Mouse (Mus musculus) forebrain, embryonic 14.5 days (tissue): ENCODE data around the gene Abcc4. TPM values are rescaled to one million over a fixed set of nuclear protein-coding genes. Genes with fewer than 3 reads are reported as not detected.

Experiments used
- ATAC-seq: fragments of 200-750 bp; cut with Nextera tagmentation; 2 replicates; pipeline ENCODE4 v1.8.0; 2017; ENCODE audit warnings: mild to moderate bottlenecking, moderate library complexity
- DNase-seq: peaks from one replicate; pipeline ENCODE4 v3.0.0-alpha.2; 2015; ENCODE audit warnings: low spot score
- H3K27ac ChIP-seq: fragments of 300-500 bp; sonication (generic); 2 replicates; pipeline ENCODE4 v1.5.1; 2014; ENCODE audit warnings: low read depth, mild to moderate bottlenecking, control low read depth, low read length, moderate library complexity
- H3K27me3 ChIP-seq: fragments of 300-500 bp; sonication (generic); replicated peaks from 2 replicates; pipeline ENCODE4 v1.6.1; 2014; ENCODE audit warnings: low read length, control low read depth, mixed read lengths; ENCODE audit not compliant: control insufficient read depth, insufficient read depth
- H3K36me3 ChIP-seq: fragments of 300-500 bp; sonication (generic); 2 replicates; pipeline ENCODE4 v1.6.1; 2014; ENCODE audit warnings: low read length, control low read depth; ENCODE audit not compliant: control insufficient read depth, insufficient read depth
- H3K4me1 ChIP-seq: fragments of 300-500 bp; sonication (generic); 2 replicates; pipeline ENCODE4 v1.6.1; 2014; ENCODE audit warnings: antibody characterized with exemption, low read length, control low read depth; ENCODE audit not compliant: control insufficient read depth, insufficient read depth
- H3K4me2 ChIP-seq: fragments of 300-500 bp; sonication (generic); 2 replicates; pipeline ENCODE4 v1.6.1; 2014; ENCODE audit warnings: mild to moderate bottlenecking, control low read depth, low read length
- H3K4me3 ChIP-seq: fragments of 300-500 bp; sonication (generic); 2 replicates; pipeline ENCODE4 v1.5.1; 2014; ENCODE audit warnings: low read depth, low read length, control low read depth
- H3K9ac ChIP-seq: fragments of 300-500 bp; sonication (generic); 2 replicates; pipeline ENCODE4 v1.6.1; 2014; ENCODE audit warnings: mild to moderate bottlenecking, low read length, control low read depth, moderate library complexity
- H3K9me3 ChIP-seq: fragments of 300-500 bp; sonication (generic); replicated peaks from 2 replicates; pipeline ENCODE4 v1.6.1; 2016; ENCODE audit warnings: low read length, control low read depth, mixed read lengths; ENCODE audit not compliant: control insufficient read depth
- WGBS: fragments of 180-500 bp; shearing (Covaris S2); extraction: QIAGEN DNeasy Blood & Tissue Kit; methylation state at CpG from one replicate; pipeline ENCODE4 v1.1.7; 2014; 5-methylcytosine and 5-hydroxymethylcytosine counted together
- polyA plus RNA-seq: library from polyadenylated mRNA; unstranded; fragments of >200 nt; fragmentation: Nextera tagmentation; extraction: Ambion mirVana; gene quantifications from 2 replicates; pipeline ENCODE4 v1.2.1, GENCODE M21; 2014

Gene Abcc4
- polyA plus RNA-seq, 1 experiment from 2014 or later = 1.0 TPM

DNA sequence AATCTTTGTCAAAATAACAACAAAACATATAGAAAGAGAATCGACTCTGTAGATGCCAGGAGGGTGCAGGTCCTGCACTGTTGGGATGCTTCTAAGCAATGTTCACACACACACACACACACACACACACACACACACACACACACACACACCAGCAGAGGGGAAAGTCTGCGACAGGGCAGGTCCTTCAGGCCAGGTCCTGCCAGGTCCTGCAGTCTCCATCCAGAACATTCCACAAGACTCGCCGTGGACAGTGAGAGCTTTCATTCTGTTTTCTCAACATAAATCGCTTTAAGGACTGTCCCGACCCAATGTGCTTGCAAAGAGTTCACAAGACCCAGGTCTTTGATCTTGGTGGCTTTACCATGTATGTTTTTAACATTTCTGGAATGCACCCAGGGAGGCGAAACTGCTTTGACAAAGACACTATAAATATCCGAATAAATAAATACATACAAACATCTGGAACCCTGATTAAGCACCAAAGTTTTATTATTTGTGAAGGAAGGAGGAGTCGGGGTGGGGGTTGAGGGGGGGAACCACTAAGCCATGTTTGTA, 133.3 kb downstream of the Abcc4 start:
- Histone ChIP-seq H3K27ac (no peak overlapping the region), H3K9ac (no peak overlapping the region), H3K36me3 (no peaks in the 10 kb centered on the region), H3K4me1 (no peaks in the 10 kb centered on the region), H3K4me3 (no peak overlapping the region), H3K9me3 (no peaks in the 10 kb centered on the region), H3K4me2 (no peak overlapping the region), H3K27me3 (no peaks in the 10 kb centered on the region)
- WGBS = 83% methylated on average over 9 of the region's 9 CpGs
- ATAC-seq (no peak), DNase-seq (no peak)

DNA sequence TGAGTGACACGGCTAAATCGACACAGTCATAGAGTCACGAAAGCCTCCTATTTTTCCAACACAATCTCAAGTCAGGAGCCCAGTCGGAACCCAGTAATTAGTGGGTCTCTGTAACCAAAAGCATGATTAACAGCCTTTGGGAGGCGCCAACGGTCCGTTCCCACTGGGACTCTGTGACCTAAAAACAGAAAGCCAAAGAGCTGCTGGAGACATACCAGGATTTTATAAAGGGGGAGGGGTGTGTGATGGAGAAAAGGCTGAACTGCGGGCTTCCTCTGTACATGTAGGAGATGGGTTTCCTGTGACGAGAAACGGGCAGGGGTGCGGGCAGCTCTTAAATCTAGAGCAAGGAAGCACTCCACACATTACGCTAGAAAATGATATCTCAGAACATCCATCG, 136.4 kb downstream of the Abcc4 start:
- no peaks in the 10 kb centered on the region for H3K27me3 ChIP-seq
- DNase-seq = no peak
- no peaks in the 10 kb centered on the region for H3K36me3 ChIP-seq
- no peak overlapping the region for H3K27ac ChIP-seq
- no peak overlapping the region for H3K4me3 ChIP-seq
- no peaks in the 10 kb centered on the region for H3K9me3 ChIP-seq
- H3K4me2 ChIP-seq = no peak overlapping the region
- 83% methylated on average over 13 of the region's 13 CpGs for WGBS
- ATAC-seq = no peak
- H3K9ac ChIP-seq = no peak overlapping the region
- peaks cover 17% of the 10 kb centered on the region for H3K4me1 ChIP-seq

DNA sequence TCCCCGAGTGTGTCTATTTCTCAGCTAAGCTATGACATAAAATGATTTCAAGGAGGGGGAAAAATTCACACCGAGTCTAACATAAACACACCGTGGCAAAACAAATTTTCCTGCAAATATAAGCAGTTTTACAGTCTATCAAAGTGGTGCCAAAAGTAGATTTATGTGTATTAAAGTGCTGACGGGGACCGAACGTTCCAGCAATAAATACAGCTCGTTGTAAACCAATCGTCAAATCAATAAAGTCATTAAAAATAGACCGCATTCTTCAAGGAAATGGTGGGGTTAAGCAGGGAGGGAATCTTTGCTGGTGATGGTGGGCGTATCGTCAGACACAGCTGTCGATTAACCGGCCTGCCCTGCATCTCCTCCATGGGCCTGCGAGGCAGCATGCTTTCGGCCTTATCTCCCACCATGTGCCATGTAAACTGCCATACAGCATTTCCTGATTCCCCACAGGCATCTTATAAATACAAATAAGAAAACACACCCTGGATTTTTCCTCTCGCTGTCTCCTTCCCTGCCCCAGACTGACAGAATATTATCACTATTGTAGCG, 137.8 kb downstream of the Abcc4 start:
- ATAC-seq (no peak), DNase-seq (peak; percentile 36)
- H3K9me3 ChIP-seq = no peaks in the 10 kb centered on the region
- H3K27me3 ChIP-seq = no peaks in the 10 kb centered on the region
- H3K36me3 ChIP-seq = no peaks in the 10 kb centered on the region
- no peak overlapping the region for H3K9ac ChIP-seq
- 71% methylated on average over 17 of the region's 17 CpGs for WGBS
- no peak overlapping the region for H3K4me2 ChIP-seq
- H3K4me1 ChIP-seq = peaks cover 17% of the 10 kb centered on the region
- no peak overlapping the region for H3K4me3 ChIP-seq
- H3K27ac ChIP-seq = no peak overlapping the region

DNA sequence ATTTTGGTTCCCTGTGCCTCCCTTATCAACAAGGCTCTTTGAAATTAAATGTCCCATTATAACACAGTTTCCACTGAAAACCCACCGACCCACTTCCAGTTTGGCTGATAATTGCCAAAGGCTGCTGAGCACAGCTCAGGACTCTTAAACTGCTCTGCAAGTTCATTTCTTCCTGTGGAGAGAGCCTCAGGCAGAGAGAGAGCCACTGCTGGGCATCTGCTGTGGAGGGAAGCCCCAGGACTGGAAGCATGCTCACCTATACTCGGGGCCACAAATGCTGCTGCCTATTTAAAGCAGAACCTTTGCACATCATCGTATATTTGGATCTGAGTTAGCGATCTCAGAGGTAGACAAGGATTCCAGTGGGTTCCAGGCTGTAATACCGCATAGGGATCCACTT, 139.2 kb downstream of the Abcc4 start:
- Histone ChIP-seq H3K4me1 (peaks cover 17% of the 10 kb centered on the region), H3K27me3 (no peaks in the 10 kb centered on the region), H3K27ac (peak overlapping the region; percentile 1; the same call in 1 of the 2 replicates), H3K9ac (0 out of 2 replicates have a peak overlapping the region, but pooled peaks have one; percentile 41), H3K4me2 (no peak overlapping the region), H3K9me3 (no peaks in the 10 kb centered on the region), H3K36me3 (no peaks in the 10 kb centered on the region), H3K4me3 (no peak overlapping the region)
- DNase-seq (peak; percentile 28), ATAC-seq (peak; percentile 38; the same call in 1 of the 2 replicates)
- 60% methylated on average over 5 of the region's 5 CpGs for WGBS

DNA sequence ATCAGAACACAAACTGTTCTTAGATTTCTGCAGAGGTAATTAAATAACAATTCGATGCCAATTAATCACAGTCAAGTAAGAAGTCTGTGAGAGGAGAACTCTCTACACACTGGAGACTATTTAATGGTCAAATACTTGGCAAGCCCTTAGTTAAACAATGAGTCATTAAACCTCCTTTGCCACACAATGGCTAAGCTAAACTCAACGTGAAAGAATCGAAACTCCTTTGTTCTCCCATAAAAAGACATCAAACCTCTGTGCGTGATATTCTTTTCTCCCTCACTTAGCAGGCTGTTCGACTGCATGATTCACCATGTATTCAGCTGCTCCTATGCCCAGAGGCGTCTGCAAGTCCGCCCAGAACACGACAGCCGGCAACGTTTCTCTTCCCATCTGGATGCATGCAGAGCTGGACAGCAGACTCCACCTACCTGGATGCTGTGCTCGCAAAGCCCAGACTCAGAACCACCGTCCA, 139.8 kb downstream of the Abcc4 start:
- Histone ChIP-seq H3K4me2 (peak overlapping the region; percentile 21), H3K4me1 (peaks cover 17% of the 10 kb centered on the region), H3K36me3 (no peaks in the 10 kb centered on the region), H3K27ac (peak overlapping the region; percentile 1; the same call in 1 of the 2 replicates), H3K9ac (0 out of 2 replicates have a peak overlapping the region, but pooled peaks have one; percentile 41), H3K27me3 (no peaks in the 10 kb centered on the region), H3K9me3 (no peaks in the 10 kb centered on the region), H3K4me3 (no peak overlapping the region)
- ATAC-seq (peak; percentile 93), DNase-seq (peak; percentile 82)
- WGBS = 7% methylated on average over 12 of the region's 12 CpGs

DNA sequence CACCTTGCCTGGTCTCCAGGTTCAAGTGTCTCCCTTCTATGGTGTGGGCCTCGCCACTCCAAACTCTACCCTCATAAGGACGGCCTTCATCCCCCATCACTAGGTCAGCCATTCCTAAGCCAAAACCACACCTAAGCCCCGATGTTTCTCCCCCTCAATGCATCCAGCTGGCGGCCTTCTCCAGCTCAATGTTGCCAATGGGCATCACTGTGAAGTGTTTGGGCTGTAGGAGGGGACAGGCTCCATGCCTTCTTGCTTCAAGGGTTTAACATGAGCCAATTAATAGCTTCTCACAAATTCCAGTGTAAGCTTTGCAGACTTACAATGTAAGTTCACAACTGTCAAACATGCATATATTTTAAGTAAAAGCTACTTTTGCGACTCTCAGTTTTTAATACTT, 140.3 kb downstream of the Abcc4 start:
- ATAC-seq = peak; percentile 33; the same call in 1 of the 2 replicates
- WGBS = 63% methylated on average over 5 of the region's 5 CpGs
- Histone ChIP-seq H3K27me3 (no peaks in the 10 kb centered on the region), H3K4me2 (no peak overlapping the region), H3K9ac (no peak overlapping the region), H3K4me1 (peaks cover 17% of the 10 kb centered on the region), H3K27ac (no peak overlapping the region), H3K36me3 (no peaks in the 10 kb centered on the region), H3K4me3 (no peak overlapping the region), H3K9me3 (no peaks in the 10 kb centered on the region)
- DNase-seq = peak; percentile 32

DNA sequence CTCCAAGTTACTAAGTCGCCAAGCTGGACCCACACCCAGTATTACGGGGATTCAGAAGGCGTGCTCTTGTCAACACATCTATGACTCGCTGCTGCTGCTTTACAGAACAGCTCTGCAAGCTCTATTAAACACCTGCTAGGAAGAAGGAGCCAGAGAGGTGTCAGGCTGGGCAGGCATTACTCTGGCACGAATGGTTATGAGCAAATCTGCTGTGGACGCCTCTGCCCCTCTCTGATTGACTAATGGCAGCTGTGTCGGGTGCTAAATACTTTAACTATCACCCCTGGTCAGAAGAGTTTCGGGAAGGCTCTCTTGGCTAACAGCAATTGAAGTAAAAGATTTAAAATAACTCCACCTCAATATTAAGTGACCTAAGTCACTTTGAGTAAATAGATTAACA, 142.4 kb downstream of the Abcc4 start:
- no peak overlapping the region for H3K9ac ChIP-seq
- no peak overlapping the region for H3K27ac ChIP-seq
- no peak overlapping the region for H3K4me2 ChIP-seq
- ATAC-seq (no peak), DNase-seq (no peak)
- 77% methylated on average over 8 of the region's 8 CpGs for WGBS
- H3K4me3 ChIP-seq = no peak overlapping the region
- no peaks in the 10 kb centered on the region for H3K27me3 ChIP-seq
- H3K4me1 ChIP-seq = peaks cover 17% of the 10 kb centered on the region
- no peaks in the 10 kb centered on the region for H3K36me3 ChIP-seq
- H3K9me3 ChIP-seq = no peaks in the 10 kb centered on the region

DNA sequence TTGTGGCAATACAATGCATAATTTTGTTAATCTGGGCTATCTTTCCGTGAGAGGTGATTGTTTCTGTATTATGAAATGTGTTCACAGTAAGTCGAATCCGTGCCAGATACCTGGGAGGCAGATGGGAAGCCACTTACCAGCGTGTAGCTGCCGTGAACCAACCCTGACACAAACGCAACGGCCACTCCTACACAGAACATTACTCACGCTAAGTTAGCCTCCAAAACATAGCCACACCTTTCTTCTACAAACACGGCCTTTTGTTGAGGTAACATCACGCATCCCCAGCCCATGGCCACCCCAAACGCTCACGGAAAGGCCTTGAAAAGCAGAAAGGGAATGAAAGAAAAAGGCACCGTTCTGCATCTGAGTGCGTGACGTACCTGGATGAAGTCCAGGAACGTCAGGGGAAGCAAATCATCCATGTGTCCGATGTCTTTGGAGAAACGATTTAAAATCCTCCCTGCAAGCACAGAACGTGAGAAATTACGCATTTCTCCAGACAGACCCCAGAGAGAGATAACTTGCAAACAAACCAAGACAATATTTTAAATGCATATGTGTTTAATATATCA, 153.0 kb downstream of the Abcc4 start:
- Histone ChIP-seq H3K4me2 (0 out of 2 replicates have a peak overlapping the region, but pooled peaks have one; percentile 9), H3K9ac (no peak overlapping the region), H3K9me3 (no peaks in the 10 kb centered on the region), H3K27ac (no peak overlapping the region), H3K36me3 (no peaks in the 10 kb centered on the region), H3K27me3 (peaks cover 3% of the 10 kb centered on the region; the same call in 1 of the 2 replicates), H3K4me3 (no peak overlapping the region), H3K4me1 (peaks cover 18% of the 10 kb centered on the region)
- 39% methylated on average over 20 of the region's 20 CpGs for WGBS
- peak; percentile 27 for DNase-seq
- ATAC-seq = no peak

DNA sequence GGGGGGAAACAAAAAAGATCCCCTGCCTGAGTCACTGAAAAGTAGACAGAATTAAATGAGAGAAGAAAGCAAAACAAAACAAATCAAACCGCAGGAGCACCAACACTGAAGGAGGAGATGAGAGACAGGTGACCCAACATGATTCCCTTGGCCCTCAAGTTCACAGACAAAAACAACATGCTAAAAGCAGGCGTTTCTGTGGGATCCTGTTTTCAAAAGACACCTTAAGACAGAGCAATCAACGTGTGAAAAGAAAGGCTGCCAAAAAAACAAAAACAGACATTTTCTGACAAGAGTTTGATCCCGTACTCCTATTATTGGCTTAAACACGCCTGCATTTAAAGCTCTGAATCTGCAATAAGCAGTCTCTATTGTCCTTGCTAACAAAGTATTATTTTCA, 153.6 kb downstream of the Abcc4 start:
- H3K4me1 ChIP-seq = peaks cover 18% of the 10 kb centered on the region
- DNase-seq (no peak), ATAC-seq (no peak)
- H3K9ac ChIP-seq = peak overlapping the region; percentile 51; the same call in 1 of the 2 replicates
- peak overlapping the region; percentile 54 for H3K4me2 ChIP-seq
- 25% methylated on average over 5 of the region's 5 CpGs for WGBS
- no peak overlapping the region for H3K4me3 ChIP-seq
- H3K9me3 ChIP-seq = no peaks in the 10 kb centered on the region
- H3K27me3 ChIP-seq = peaks cover 3% of the 10 kb centered on the region; the same call in 1 of the 2 replicates
- no peaks in the 10 kb centered on the region for H3K36me3 ChIP-seq
- no peak overlapping the region for H3K27ac ChIP-seq
